Mouse (Mus musculus) lung, postnatal 0 days (tissue): Measurements from ENCODE around the gene Zfp90.
A peak's percentile ranks its signal among the peaks of the same experiment; 100 is the strongest.

ENCODE experiments used
- CTCF ChIP-seq: IDR thresholded peaks from 2 replicates; pipeline ENCODE4 v1.5.1; 2016; ENCODE audit warnings: antibody characterized with exemption, mild to moderate bottlenecking
- EP300 ChIP-seq: IDR thresholded peaks from 2 replicates; pipeline ENCODE4 v1.6.1; 2016; ENCODE audit warnings: antibody characterized with exemption, mild to moderate bottlenecking, control low read depth

DNA sequence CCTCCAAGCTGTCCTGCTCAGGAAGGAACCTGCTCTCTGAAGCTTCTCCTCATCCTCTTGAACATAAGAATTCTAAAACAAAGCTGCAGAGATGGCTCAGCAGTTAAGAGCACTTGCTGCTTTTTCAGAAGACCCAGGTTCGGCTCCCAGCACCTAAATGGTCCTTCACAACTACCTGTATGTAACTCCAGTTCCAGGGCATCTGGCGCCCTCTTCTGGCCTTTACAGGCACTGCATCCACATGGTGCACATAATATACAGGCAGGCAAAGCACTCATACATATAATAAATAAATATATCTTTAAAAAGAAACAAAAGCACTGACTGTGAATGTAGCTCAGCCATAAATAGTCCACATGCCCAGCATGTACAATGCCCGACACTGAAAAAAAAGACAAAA, 46.6 kb upstream of the Zfp90 start:
- TF ChIP-seq CTCF (peak; percentile 30; the same call in 1 of the 2 replicates), EP300 (no peak)
